Mouse (Mus musculus) heart, postnatal 0 days (tissue): ENCODE measurements around the gene Dph5. TPM values are rescaled to one million over a fixed set of nuclear protein-coding genes. Genes with fewer than 3 reads are reported as not detected.

Experiments
- ATAC-seq: fragments of 200-750 bp; cut with Nextera tagmentation; 2 replicates; pipeline ENCODE4 v1.8.0; 2017; ENCODE audit warnings: low read depth, moderate number of reproducible peaks, moderate library complexity; ENCODE audit not compliant: insufficient read depth
- DNase-seq: peaks from one replicate; pipeline ENCODE4 v3.0.0-alpha.2; 2016; ENCODE audit warnings: low spot score
- H3K27ac ChIP-seq: fragments of 300-500 bp; sonication (generic); 2 replicates; pipeline ENCODE4 v1.5.1; 2014; ENCODE audit warnings: low read depth, mild to moderate bottlenecking
- H3K27me3 ChIP-seq: fragments of 300-500 bp; sonication (generic); 2 replicates; pipeline ENCODE4 v1.6.1; 2014; ENCODE audit warnings: low read length, mixed read lengths; ENCODE audit not compliant: control insufficient read depth, insufficient read depth
- H3K36me3 ChIP-seq: fragments of 300-500 bp; sonication (generic); replicated peaks from 2 replicates; pipeline ENCODE4 v1.6.1; 2014; ENCODE audit warnings: low read length, mixed read lengths; ENCODE audit not compliant: control insufficient read depth, insufficient read depth
- H3K4me1 ChIP-seq: fragments of 300-500 bp; sonication (generic); 2 replicates; pipeline ENCODE4 v1.6.1; 2014; ENCODE audit warnings: antibody characterized with exemption; ENCODE audit not compliant: control insufficient read depth, insufficient read depth
- H3K4me2 ChIP-seq: fragments of 300-500 bp; sonication (generic); 2 replicates; pipeline ENCODE4 v1.6.1; 2014; ENCODE audit warnings: low read depth, mild to moderate bottlenecking, low read length, moderate library complexity
- H3K4me3 ChIP-seq: fragments of 300-500 bp; sonication (generic); 2 replicates; pipeline ENCODE4 v1.5.1; 2014; ENCODE audit warnings: low read depth, low read length
- H3K9ac ChIP-seq: fragments of 300-500 bp; sonication (generic); replicated peaks from 2 replicates; pipeline ENCODE4 v1.6.1; 2014; ENCODE audit warnings: low read depth, low read length, mixed read lengths
- H3K9me3 ChIP-seq: fragments of 300-500 bp; sonication (generic); replicated peaks from 2 replicates; pipeline ENCODE4 v1.6.1; 2016; ENCODE audit warnings: low read length; ENCODE audit not compliant: control insufficient read depth
- CTCF ChIP-seq: IDR thresholded peaks from 2 replicates; pipeline ENCODE4 v1.5.1; 2016; ENCODE audit warnings: antibody characterized with exemption, control low read depth, low read depth
- EP300 ChIP-seq: IDR thresholded peaks from 2 replicates; pipeline ENCODE4 v1.6.1; 2016; ENCODE audit warnings: antibody characterized with exemption, low read depth
- WGBS: fragments of 180-500 bp; shearing (Covaris S2); extraction: QIAGEN DNeasy Blood & Tissue Kit; methylation state at CpG from one replicate; pipeline ENCODE4 v1.1.7; 2014; 5-methylcytosine and 5-hydroxymethylcytosine counted together
- microRNA-seq: library from miRNA; unstranded; fragments of <30 nt; microRNA quantifications from one replicate; pipeline ENCODE4, GENCODE M21; 2016
- polyA plus RNA-seq: library from polyadenylated mRNA; unstranded; fragments of >200 nt; fragmentation: Nextera tagmentation; extraction: Ambion mirVana; gene quantifications from 2 replicates; pipeline ENCODE4 v1.2.1, GENCODE M21; 2015
- total RNA-seq: library from RNA; depleted of rRNA; stranded (reverse); fragments of >200 nt; gene quantifications from 2 replicates; pipeline ENCODE4 v1.2.3, GENCODE M21; 2014; ENCODE audit warnings: low replicate concordance; rRNA removed

Dph5 gene
- total and polyA plus RNA-seq, 2 experiments from 2014 or later: 6.4 to 14.0 TPM

GRCm38 (mm10) chr3:115983217-115983616, 95.6 kb downstream of the Dph5 start:
- no peak overlapping the region for H3K4me3 ChIP-seq
- peaks cover 49% of the 10 kb centered on the region for H3K36me3 ChIP-seq
- H3K4me2 ChIP-seq: no peak overlapping the region
- no peak overlapping the region for H3K9ac ChIP-seq
- H3K4me1 ChIP-seq: no peaks in the 10 kb centered on the region
- no peak for ATAC-seq
- no peaks in the 10 kb centered on the region for H3K27me3 ChIP-seq
- H3K27ac ChIP-seq: no peak overlapping the region
- WGBS: 88% methylated on average over 8 of the region's 8 CpGs
- TF ChIP-seq CTCF (no peak), EP300 (no peak)
- DNase-seq: no peak
- no peaks in the 10 kb centered on the region for H3K9me3 ChIP-seq

Small RNAs within 50 kb of the gene (microRNA-seq; reads per million reads assigned to microRNA genes)
- not detected for gene Mir669n

Other genes with a start within 250 kb of the Dph5 start
- 160 and 192 TPM in 2 replicates for gene S1pr1, start 172.8 kb upstream of the Dph5 start, total RNA-seq
- 66.1 and 74.6 TPM in 2 replicates for gene S1pr1, start 172.8 kb upstream of the Dph5 start, polyA plus RNA-seq
- 42.2 and 50.4 TPM in 2 replicates for gene Slc30a7, start 119.6 kb downstream of the Dph5 start, total RNA-seq
- gene Slc30a7, start 119.6 kb downstream of the Dph5 start, polyA plus RNA-seq: 8.4 and 9.7 TPM in 2 replicates
- 15.0 and 38.2 TPM in 2 replicates for gene Extl2, start 119.6 kb downstream of the Dph5 start, total RNA-seq
- 21.0 and 21.8 TPM in 2 replicates for gene Extl2, start 119.6 kb downstream of the Dph5 start, polyA plus RNA-seq
- gene Vcam1, start 241.9 kb downstream of the Dph5 start, total RNA-seq: 52.1 and 62.4 TPM in 2 replicates
- 49.3 and 51.3 TPM in 2 replicates for gene Vcam1, start 241.9 kb downstream of the Dph5 start, polyA plus RNA-seq